Mouse (Mus musculus): ENCODE measurements around the gene Rest. TPM values are rescaled to one million over a fixed set of nuclear protein-coding genes. Genes with fewer than 3 reads are reported as not detected.
A peak's percentile ranks its signal among the peaks of the same experiment; 100 is the strongest.

Gene Rest
- polyA plus RNA-seq, 1 experiment = 3.7 TPM

DNA sequence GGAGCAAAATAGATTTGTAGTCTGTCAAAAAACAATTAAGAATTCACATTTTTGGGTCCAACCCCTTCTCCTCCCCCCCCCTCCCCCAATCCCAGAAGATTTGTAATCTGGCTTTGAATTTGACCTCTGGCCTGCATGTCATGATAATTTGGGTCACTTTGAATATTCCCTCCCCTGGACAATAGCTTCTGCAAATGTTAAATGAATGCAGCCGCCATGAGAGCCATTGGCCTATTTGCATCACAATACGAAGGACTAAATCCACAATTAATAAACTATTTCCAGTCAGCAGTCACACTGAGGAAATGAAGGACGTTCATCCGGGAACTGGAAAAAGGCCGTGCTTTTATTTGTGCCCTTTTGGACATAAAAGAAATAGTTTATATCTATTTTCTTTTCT, 3.2 kb upstream of the Rest start:
- no peaks in the 10 kb centered on the region for H3K36me3 ChIP-seq (replicated peaks; ENCODE audit: low read length)
- no peak overlapping the region for H3K4me3 ChIP-seq (replicated peaks)
- no peak for TF ChIP-seq GATA1 (IDR thresholded peaks at IDR 0.05; ENCODE audit: borderline replicate concordance, low read length)
- TF ChIP-seq FLI1 (IDR thresholded peaks at IDR 0.05; ENCODE audit: low read length) = no peak
- H3K9me3 ChIP-seq = no peaks in the 10 kb centered on the region
- peaks cover 8% of the 10 kb centered on the region for H3K27me3 ChIP-seq (replicated peaks)
- H3K4me1 ChIP-seq = peaks cover 11% of the 10 kb centered on the region

DNA sequence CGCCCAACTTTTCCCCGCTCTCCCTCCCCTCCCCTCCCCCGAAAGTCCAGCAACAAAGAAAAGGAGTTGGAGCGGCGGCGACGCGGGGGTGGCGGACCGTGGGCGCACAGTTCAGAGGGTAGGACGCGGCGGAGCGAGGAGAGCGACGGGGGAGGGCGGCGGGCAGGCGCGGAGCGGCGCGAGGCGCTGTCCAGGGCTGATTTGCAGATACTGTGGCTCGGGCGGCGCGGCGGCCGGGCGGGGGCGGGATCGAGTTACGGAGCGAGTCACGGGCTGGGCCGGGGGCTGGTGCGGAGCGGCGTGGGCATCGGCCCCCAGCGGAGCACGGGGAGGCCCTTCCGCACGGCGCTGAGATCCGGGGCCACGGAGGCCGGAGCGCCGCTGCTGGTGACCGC, 377 bp downstream of the Rest start:
- Histone ChIP-seq H3K27me3 (replicated peaks) (no peaks in the 10 kb centered on the region), H3K36me3 (replicated peaks; ENCODE audit: low read length) (peaks cover 28% of the 10 kb centered on the region), H3K9me3 (no peaks in the 10 kb centered on the region), H3K4me3 (replicated peaks) (peak overlapping the region; percentile 96), H3K4me1 (peaks cover 31% of the 10 kb centered on the region)
- no peak for TF ChIP-seq FLI1 (IDR thresholded peaks at IDR 0.05; ENCODE audit: low read length)
- TF ChIP-seq GATA1 (IDR thresholded peaks at IDR 0.05; ENCODE audit: borderline replicate concordance, low read length) = no peak

DNA sequence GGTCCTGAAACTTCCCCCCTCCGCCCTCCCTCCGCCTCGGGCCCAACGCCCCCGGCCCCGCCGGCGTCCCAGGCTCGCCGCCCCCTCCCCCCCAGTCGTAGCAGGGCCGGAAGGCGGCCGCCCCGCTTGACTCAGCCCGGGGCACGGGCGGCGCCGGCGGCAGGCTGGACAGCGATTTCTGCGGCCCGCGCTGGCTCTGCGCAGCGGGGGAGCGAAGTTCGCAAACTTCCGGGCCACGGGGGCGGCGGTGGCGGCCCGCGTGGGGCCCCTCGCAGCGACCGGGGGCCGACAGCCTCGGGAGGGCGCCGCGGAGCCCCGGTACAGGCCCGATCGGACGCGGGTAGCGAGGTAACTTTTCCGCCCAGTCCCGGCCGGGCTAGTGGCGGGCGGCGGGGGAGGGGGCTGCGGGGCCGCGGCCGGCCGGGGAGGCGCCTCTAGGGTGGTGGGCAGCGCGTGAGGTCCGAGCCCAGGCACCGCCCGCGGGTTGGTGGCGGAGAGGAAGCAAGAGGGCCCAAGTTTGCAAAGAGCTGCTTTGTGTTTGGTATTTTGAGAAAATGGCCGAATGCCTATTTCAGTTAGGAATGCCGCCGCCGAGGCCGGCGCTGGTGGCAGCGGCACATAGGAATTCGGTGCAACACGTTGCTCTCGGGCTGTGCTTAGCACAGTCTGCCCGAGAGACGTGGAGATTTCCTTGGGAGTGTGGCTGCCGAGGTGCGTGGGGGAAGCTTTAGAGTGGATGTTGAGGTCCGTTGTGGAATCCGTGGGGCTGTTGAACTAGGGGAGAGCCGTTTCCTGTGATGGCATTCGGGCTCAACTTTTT, 985 bp downstream of the Rest start:
- TF ChIP-seq GATA1 (IDR thresholded peaks at IDR 0.05; ENCODE audit: borderline replicate concordance, low read length) (no peak), FLI1 (IDR thresholded peaks at IDR 0.05; ENCODE audit: low read length) (no peak)
- peaks cover 35% of the 10 kb centered on the region for H3K4me1 ChIP-seq
- peak overlapping the region; percentile 96 for H3K4me3 ChIP-seq (replicated peaks)
- no peaks in the 10 kb centered on the region for H3K9me3 ChIP-seq
- peaks cover 34% of the 10 kb centered on the region for H3K36me3 ChIP-seq (replicated peaks; ENCODE audit: low read length)
- H3K27me3 ChIP-seq (replicated peaks) = no peaks in the 10 kb centered on the region

DNA sequence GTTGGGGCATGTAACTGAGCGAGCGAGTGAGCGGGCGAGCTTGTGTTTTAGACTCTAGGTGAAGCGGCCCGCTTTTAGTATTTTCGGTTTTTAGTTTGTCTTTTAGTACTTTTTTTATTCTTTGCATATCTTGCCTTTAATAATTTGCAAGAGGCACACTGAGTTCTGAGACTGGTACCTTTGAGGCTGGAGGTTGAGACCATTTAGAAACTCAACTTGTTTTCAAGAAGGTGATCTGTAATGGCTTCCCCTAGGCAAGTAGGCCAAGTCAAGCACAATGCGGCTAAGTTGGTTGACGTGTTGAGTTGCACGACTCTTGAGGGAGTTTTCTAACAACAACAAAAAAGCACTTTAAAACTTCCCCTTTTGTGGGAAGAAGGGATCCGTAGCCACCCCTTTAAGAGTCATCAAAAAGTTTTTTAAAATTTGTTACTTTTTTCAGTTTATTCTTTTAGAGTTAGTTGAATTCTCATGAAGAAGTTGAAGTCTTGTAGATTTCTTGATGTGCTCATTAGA, 1.7 kb downstream of the Rest start:
- TF ChIP-seq FLI1 (IDR thresholded peaks at IDR 0.05; ENCODE audit: low read length) (no peak), GATA1 (IDR thresholded peaks at IDR 0.05; ENCODE audit: borderline replicate concordance, low read length) (no peak)
- H3K9me3 ChIP-seq = no peaks in the 10 kb centered on the region

DNA sequence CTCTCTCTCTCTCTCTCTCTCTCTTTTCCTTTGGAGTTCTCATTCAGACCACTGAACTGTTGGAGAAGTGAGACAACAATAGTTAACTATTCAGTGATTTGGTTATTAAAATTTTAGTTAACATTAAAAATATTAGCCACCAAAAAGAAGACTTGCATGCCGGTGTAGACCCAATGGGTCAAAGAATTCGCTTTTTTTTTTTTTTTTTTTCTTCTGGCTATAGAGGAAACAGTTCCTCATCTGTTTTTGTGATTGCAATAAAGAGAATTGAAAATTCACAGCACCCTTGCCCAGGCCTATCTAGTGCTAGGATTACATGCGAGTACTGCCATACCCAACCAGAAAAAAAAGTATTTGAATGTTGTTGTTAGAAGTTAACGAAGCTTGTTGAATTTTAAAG, 2.1 kb downstream of the Rest start:
- Histone ChIP-seq H3K27me3 (replicated peaks) (no peaks in the 10 kb centered on the region), H3K4me1 (peaks cover 41% of the 10 kb centered on the region), H3K4me3 (replicated peaks) (peak overlapping the region; percentile 96), H3K36me3 (replicated peaks; ENCODE audit: low read length) (peaks cover 43% of the 10 kb centered on the region), H3K9me3 (no peaks in the 10 kb centered on the region)
- no peak for TF ChIP-seq FLI1 (IDR thresholded peaks at IDR 0.05; ENCODE audit: low read length)
- TF ChIP-seq GATA1 (IDR thresholded peaks at IDR 0.05; ENCODE audit: borderline replicate concordance, low read length) = no peak

More for the DNA sequence above, 1.7 kb downstream of the Rest start:
- Histone ChIP-seq H3K36me3 (replicated peaks; ENCODE audit: low read length) (peaks cover 38% of the 10 kb centered on the region), H3K4me1 (peaks cover 38% of the 10 kb centered on the region), H3K4me3 (replicated peaks) (peak overlapping the region; percentile 96), H3K27me3 (replicated peaks) (no peaks in the 10 kb centered on the region)

DNA sequence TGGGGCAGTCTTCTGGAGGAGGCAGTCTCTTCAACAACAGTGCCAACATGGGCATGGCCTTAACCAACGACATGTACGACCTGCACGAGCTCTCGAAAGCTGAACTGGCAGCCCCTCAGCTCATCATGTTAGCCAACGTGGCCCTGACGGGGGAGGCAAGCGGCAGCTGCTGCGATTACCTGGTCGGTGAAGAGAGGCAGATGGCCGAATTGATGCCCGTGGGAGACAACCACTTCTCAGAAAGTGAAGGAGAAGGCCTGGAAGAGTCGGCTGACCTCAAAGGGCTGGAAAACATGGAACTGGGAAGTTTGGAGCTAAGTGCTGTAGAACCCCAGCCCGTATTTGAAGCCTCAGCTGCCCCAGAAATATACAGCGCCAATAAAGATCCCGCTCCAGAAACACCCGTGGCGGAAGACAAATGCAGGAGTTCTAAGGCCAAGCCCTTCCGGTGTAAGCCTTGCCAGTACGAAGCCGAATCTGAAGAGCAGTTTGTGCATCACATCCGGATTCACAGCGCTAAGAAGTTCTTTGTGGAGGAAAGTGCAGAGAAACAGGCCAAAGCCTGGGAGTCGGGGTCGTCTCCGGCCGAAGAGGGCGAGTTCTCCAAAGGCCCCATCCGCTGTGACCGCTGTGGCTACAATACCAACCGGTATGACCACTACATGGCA, 2.8 kb downstream of the Rest start:
- no peaks in the 10 kb centered on the region for H3K9me3 ChIP-seq
- H3K4me1 ChIP-seq = peaks cover 46% of the 10 kb centered on the region
- H3K27me3 ChIP-seq (replicated peaks) = no peaks in the 10 kb centered on the region
- TF ChIP-seq FLI1 (IDR thresholded peaks at IDR 0.05; ENCODE audit: low read length) (no peak), GATA1 (IDR thresholded peaks at IDR 0.05; ENCODE audit: borderline replicate concordance, low read length) (no peak)
- peak overlapping the region; percentile 80 for H3K4me3 ChIP-seq (replicated peaks)
- peaks cover 48% of the 10 kb centered on the region for H3K36me3 ChIP-seq (replicated peaks; ENCODE audit: low read length)

DNA sequence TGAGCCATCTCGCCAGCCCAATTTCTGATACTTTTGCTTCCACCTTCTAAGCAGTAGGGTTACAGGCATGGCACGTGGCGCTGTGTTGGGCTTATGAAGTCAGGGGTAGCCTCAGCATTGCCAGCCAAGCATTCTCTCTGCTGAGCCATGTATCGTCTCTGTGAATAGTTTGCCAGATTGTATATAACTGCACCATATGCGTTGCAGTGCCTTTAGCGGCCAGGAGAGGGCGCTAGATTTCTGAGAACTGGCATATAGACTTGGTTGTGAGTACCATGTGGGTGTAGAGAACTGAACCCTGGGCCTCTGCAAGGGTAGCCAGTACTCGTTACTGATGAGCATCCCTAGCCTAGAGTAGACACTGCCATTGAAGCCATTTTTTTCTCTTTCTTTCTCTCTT, 4.1 kb downstream of the Rest start:
- H3K36me3 ChIP-seq (replicated peaks; ENCODE audit: low read length) = peaks cover 61% of the 10 kb centered on the region
- H3K4me3 ChIP-seq (replicated peaks) = peak overlapping the region; percentile 62
- peaks cover 59% of the 10 kb centered on the region for H3K4me1 ChIP-seq
- no peaks in the 10 kb centered on the region for H3K27me3 ChIP-seq (replicated peaks)
- no peaks in the 10 kb centered on the region for H3K9me3 ChIP-seq
- TF ChIP-seq FLI1 (IDR thresholded peaks at IDR 0.05; ENCODE audit: low read length) = no peak
- TF ChIP-seq GATA1 (IDR thresholded peaks at IDR 0.05; ENCODE audit: borderline replicate concordance, low read length) = no peak

DNA sequence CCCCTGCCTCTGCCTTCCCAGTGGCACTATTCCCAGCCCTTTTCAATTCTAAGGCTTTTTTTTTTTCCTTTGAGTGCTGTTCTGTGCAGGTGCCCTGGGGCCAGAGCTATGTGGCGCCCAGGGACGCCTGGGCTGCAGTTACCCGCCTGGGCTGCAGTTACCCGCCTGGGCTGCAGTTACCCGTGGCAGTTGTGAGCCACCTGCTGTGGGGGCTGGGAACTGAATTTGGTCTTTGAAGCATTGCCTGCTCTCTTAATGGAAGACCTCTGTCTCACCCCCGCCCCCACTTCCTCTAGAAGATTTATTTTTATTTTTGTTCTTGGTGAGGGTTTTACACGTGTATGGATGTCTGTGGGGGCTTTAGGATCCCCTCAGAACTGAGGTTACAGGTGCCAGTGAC, 7.9 kb downstream of the Rest start:
- TF ChIP-seq FLI1 (IDR thresholded peaks at IDR 0.05; ENCODE audit: low read length) (no peak), GATA1 (IDR thresholded peaks at IDR 0.05; ENCODE audit: borderline replicate concordance, low read length) (no peak)
- Histone ChIP-seq H3K4me3 (replicated peaks) (no peak overlapping the region), H3K4me1 (peaks cover 68% of the 10 kb centered on the region), H3K9me3 (no peaks in the 10 kb centered on the region), H3K27me3 (replicated peaks) (no peaks in the 10 kb centered on the region), H3K36me3 (replicated peaks; ENCODE audit: low read length) (peaks cover 91% of the 10 kb centered on the region)

DNA sequence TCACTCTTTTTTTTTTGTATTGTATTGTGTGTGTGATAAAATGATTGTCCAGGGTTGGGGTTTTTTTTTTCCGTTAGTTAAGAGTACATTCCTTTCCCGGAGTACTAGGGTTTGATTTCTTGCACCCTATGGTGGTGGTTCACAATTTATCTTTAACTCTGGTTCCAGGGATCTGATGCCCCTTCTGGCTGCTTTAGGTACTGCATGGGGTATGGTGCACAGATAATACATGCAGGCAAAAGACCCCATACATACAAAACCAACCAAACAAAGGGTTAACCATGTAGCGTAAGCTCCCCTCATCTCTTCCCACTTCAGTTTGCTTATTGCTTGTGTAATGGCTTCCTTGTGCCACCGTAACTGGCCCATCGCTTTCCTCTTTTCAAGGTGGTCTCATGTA, 10.7 kb downstream of the Rest start:
- H3K4me3 ChIP-seq (replicated peaks) = no peak overlapping the region
- H3K4me1 ChIP-seq = peaks cover 48% of the 10 kb centered on the region
- no peaks in the 10 kb centered on the region for H3K27me3 ChIP-seq (replicated peaks)
- TF ChIP-seq FLI1 (IDR thresholded peaks at IDR 0.05; ENCODE audit: low read length) = no peak
- no peak for TF ChIP-seq GATA1 (IDR thresholded peaks at IDR 0.05; ENCODE audit: borderline replicate concordance, low read length)
- H3K36me3 ChIP-seq (replicated peaks; ENCODE audit: low read length) = peaks cover 93% of the 10 kb centered on the region
- H3K9me3 ChIP-seq = no peaks in the 10 kb centered on the region

DNA sequence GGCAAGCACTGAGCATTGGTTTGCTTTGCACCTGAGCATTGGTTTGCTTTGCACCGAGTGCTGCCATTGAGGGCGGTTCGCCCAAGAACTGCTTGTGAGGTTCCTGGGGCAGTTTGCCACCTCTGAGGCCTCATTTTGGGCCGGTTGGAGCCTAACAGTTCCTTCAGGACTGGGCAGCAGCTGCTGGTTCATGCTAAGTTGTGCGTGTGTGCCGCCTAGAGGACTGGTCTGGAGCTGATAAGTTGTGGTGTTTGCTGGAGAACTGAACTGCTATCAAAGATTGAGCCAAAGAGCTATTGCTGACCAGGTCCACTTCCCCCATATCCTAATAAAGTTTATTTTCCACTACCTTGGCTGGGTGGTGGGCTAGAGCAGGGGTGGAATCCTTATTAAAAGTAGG, 11.9 kb downstream of the Rest start:
- Histone ChIP-seq H3K4me1 (peaks cover 42% of the 10 kb centered on the region), H3K36me3 (replicated peaks; ENCODE audit: low read length) (peaks cover 95% of the 10 kb centered on the region), H3K9me3 (no peaks in the 10 kb centered on the region), H3K27me3 (replicated peaks) (no peaks in the 10 kb centered on the region), H3K4me3 (replicated peaks) (no peak overlapping the region)
- no peak for TF ChIP-seq FLI1 (IDR thresholded peaks at IDR 0.05; ENCODE audit: low read length)
- no peak for TF ChIP-seq GATA1 (IDR thresholded peaks at IDR 0.05; ENCODE audit: borderline replicate concordance, low read length)

Data from megakaryocyte, embryonic 14.5 days (primary cell).